Comparison of ENCODE assay signal across 26 mouse cellular contexts in genomic region chr14:60061023-60061422, GRCm38 (mm10).
"Had no signal": no experiment of that assay in that cellular context is flagged by ENCODE, and none has a peak within 500 bp of the region (broad histone marks: within the 10 kb centered on the region; RNA-seq: fewer than 3 reads in every experiment).

No protein-coding gene starts in this region.

- H3K9ac ChIP-seq: heart, embryonic 13.5 days; heart, embryonic 15.5 days; hindbrain, embryonic 12.5 days; hindbrain, embryonic 14.5 days; intestine, embryonic 15.5 days; limb, embryonic 12.5 days had no signal

- ATAC-seq: forebrain, embryonic 16.5 days; hindbrain, embryonic 16.5 days; inflammation-experienced regulatory T-cells, adult 6 months; intestine, embryonic 15.5 days; intestine, postnatal 0 days had no signal

- DNase-seq: gastrocnemius, adult 2 months; gastrocnemius, postnatal 10 days; gastrocnemius, postnatal 25 days; heart, adult 2 months; heart, postnatal 14 days; heart, postnatal 4 days; kidney, adult 18-20 months; kidney, adult 8-10 months; kidney, postnatal 10 days; kidney, postnatal 25 days; kidney, postnatal 4 days had no signal

- H3K36me3 ChIP-seq: heart, embryonic 13.5 days; heart, embryonic 15.5 days; hindbrain, embryonic 10.5 days; hindbrain, embryonic 12.5 days; intestine, embryonic 15.5 days; limb, embryonic 10.5 days; limb, embryonic 12.5 days had no signal

- H3K4me3 ChIP-seq: gastrocnemius, adult 2 months; heart, adult 2 months; heart, embryonic 13.5 days; heart, embryonic 15.5 days; hindbrain, embryonic 10.5 days; hindbrain, embryonic 12.5 days; intestine, embryonic 15.5 days; layer of hippocampus, adult 2 months; left cerebral cortex, adult 2 months; limb, embryonic 10.5 days; limb, embryonic 12.5 days had no signal

- H3K27ac ChIP-seq: gastrocnemius, adult 2 months; heart, adult 2 months; heart, embryonic 13.5 days; heart, embryonic 15.5 days; hindbrain, embryonic 10.5 days; hindbrain, embryonic 12.5 days; hindbrain, embryonic 14.5 days; intestine, embryonic 15.5 days; layer of hippocampus, adult 2 months; left cerebral cortex, adult 2 months; limb, embryonic 10.5 days; limb, embryonic 12.5 days had no signal

- H3K4me1 ChIP-seq: heart, embryonic 13.5 days; heart, embryonic 15.5 days; hindbrain, embryonic 12.5 days; limb, embryonic 12.5 days had no signal

- H3K4me2 ChIP-seq: heart, embryonic 11.5 days; heart, embryonic 13.5 days; heart, embryonic 15.5 days; hindbrain, embryonic 12.5 days; hindbrain, embryonic 14.5 days; intestine, embryonic 15.5 days; limb, embryonic 12.5 days had no signal

- H3K9me3 ChIP-seq: heart, embryonic 13.5 days; heart, embryonic 15.5 days; hindbrain, embryonic 10.5 days; hindbrain, embryonic 12.5 days; intestine, embryonic 15.5 days; limb, embryonic 10.5 days; limb, embryonic 12.5 days had no signal

- H3K27me3 ChIP-seq: heart, embryonic 13.5 days; heart, embryonic 15.5 days; hindbrain, embryonic 12.5 days; intestine, embryonic 15.5 days; limb, embryonic 12.5 days had no signal
